Mouse (Mus musculus) cerebellum, adult 2 months (tissue): Measurements from ENCODE around the gene Kcnj4. TPM values are rescaled to one million over a fixed set of nuclear protein-coding genes. Genes with fewer than 3 reads are reported as not detected.

ENCODE experiments used
- DNase-seq, 2 experiments: peaks; one replicate each; pipeline ENCODE4 v3.0.0; 2021
- H3K27ac ChIP-seq: fragments of 200-500 bp; 2 replicates; pipeline ENCODE4 v1.5.1; 2012; ENCODE audit warnings: low read length, control low read depth, inconsistent platforms; ENCODE audit not compliant: insufficient read depth
- H3K27me3 ChIP-seq: fragments of 200-500 bp; 2 replicates; pipeline ENCODE4 v1.6.1; 2012; ENCODE audit warnings: inconsistent platforms, mild to moderate bottlenecking, low read length, moderate library complexity; ENCODE audit not compliant: control insufficient read depth, insufficient read depth
- H3K4me1 ChIP-seq: fragments of 200-500 bp; 2 replicates; pipeline ENCODE4 v1.6.1; 2011; ENCODE audit warnings: low read length; ENCODE audit not compliant: control insufficient read depth, insufficient read depth
- H3K4me3 ChIP-seq: fragments of 200-500 bp; replicated peaks from 2 replicates; pipeline ENCODE3; 2011; ENCODE audit warnings: mild to moderate bottlenecking, low read depth, low read length, control low read depth; ENCODE audit not compliant: insufficient read depth
- CTCF ChIP-seq: fragments of 200-500 bp; IDR thresholded peaks from 2 replicates; pipeline ENCODE4 v1.5.1; 2011; ENCODE audit warnings: low read depth, mild to moderate bottlenecking, control low read depth, low read length, moderate library complexity, borderline replicate concordance; ENCODE audit not compliant: insufficient read depth
- POLR2A ChIP-seq: fragments of 200-500 bp; IDR thresholded peaks from 2 replicates; pipeline ENCODE4 v1.6.1; 2011; ENCODE audit warnings: low read length, control low read depth, borderline replicate concordance; ENCODE audit not compliant: insufficient read depth
- WGBS: fragments of 180-500 bp; shearing (Covaris S2); methylation state at CpG from one replicate; pipeline ENCODE4 v1.1.7; 2018; 5-methylcytosine and 5-hydroxymethylcytosine counted together
- polyA plus RNA-seq: library from polyadenylated mRNA; depleted of rRNA; stranded (reverse); fragments of >200 nt; gene quantifications from 2 replicates; pipeline ENCODE4 v1.2.3, GENCODE M21; 2012; rRNA removed

Gene Kcnj4
- polyA plus RNA-seq, 1 experiment = 1.5 TPM

DNA sequence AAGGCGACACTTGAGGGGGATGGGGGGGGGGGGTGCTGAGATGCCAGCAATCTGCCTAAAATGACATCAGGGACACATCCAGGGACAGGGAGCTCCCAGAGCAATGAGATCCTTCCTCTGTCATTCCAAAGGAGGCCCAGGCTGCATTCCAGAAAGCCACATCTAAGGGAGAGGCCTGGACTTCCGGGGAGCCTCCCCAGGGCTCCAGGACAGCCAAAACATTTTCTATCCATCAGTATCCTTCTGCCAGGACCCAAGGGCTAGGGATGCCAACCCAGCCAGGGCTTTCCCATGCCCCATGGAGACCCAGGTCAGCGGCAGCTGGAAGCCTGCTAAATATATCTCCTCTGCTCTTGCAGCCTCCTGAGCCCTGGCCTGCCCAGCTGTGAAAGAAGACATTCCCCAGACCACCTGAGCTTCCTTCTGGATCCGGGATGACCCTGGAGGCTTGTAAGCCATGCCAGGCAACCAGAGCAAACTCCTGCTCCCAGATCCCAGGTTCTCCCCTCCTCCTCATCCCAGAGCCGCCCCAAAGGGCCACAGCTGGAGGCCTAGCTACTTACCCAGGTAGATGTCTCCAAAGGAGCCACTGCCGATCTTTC is 66.7 kb downstream of the Kcnj4 start:
- TF ChIP-seq POLR2A (no peak), CTCF (no peak)
- no peak overlapping the region for H3K4me3 ChIP-seq
- no peak for DNase-seq
- peaks cover 62% of the 10 kb centered on the region for H3K4me1 ChIP-seq
- no peaks in the 10 kb centered on the region for H3K27me3 ChIP-seq
- 73% methylated on average over 6 of the region's 6 CpGs for WGBS
- no peak overlapping the region for H3K27ac ChIP-seq

DNA sequence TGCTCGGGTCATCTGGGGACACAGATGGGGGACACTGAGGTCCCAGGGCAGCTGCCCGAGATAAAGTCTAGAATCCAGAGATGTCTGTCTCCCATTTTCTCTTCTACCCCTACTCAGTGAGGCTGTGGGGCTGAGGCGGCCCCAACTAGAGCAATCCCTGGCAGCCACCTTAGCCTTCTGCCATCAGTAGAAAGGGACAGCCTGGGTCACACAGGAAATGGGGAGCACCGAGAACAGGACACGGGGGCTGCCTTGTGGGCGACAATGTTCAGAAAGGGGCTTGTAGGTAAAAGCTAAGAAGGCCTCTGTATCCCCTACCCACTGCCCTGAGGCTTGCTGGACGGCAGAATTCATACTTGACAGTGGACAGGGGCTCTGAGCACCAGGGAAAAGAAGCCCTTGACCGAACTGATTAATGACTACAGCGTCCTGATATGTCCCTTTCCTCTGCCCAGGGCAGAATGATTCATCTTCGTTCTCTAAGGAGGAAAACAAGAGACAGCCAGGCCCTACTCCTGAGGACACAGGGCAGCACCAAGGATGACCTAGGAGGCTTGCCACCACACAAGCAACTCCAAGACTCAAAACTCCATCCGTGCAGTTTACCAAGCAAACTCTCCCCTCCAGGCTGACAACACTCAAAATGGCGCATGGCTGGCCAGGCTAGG is 67.4 kb downstream of the Kcnj4 start:
- DNase-seq = no peak
- 90% methylated on average over 12 of the region's 12 CpGs for WGBS
- no peaks in the 10 kb centered on the region for H3K27me3 ChIP-seq
- H3K27ac ChIP-seq = no peak overlapping the region
- H3K4me3 ChIP-seq = no peak overlapping the region
- H3K4me1 ChIP-seq = peaks cover 62% of the 10 kb centered on the region
- no peak for TF ChIP-seq POLR2A
- no peak for TF ChIP-seq CTCF

DNA sequence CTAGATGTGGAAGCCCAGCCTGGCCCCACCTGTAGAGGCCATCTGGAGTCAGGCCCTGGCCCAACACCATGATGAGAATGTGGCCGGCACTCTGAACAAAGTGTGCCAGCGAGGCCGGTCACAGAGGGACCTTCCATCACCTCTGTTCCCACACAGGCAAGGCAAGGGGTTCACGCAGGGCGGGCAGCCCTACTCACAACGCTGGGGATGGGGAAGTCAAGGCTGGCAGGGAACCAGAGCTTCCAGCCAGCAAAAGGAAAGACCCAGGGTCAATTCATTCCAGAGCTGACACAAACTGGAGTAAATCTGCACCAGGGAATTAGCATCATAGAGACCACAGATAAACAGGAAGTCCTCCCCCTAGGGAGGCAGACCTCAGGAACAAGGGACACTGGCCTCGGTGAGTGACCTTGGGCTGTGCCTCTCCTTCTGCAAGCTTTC is 68.5 kb downstream of the Kcnj4 start:
- H3K4me1 ChIP-seq = peaks cover 63% of the 10 kb centered on the region
- H3K27ac ChIP-seq = no peak overlapping the region
- no peak overlapping the region for H3K4me3 ChIP-seq
- TF ChIP-seq CTCF (no peak), POLR2A (no peak)
- peak; percentile 72 to 80 for DNase-seq
- 5% methylated on average over 7 of the region's 7 CpGs for WGBS
- no peaks in the 10 kb centered on the region for H3K27me3 ChIP-seq

DNA sequence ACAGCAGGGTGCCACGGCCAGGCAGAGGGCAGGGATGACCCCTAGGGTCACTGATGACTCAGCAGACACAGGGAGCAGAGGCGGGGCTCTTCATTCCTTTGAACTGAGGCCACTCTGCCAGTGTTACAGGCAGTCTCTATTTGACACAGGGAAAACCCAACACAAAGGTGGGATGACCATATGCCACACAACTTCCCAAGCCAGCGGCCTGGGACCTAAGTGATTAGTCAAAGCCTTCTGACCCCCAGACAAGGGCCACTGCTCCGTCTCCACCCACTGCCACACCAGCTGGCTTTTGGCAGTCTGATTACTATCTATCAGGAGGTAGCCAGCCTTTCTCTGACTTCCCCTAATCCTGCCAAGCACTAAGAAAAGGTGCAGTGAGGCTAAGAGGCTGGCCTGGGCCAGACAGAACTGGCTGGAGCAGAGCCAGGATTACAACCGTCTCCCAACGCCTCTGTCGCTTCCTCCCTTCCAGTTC is 69.8 kb downstream of the Kcnj4 start:
- TF ChIP-seq CTCF (no peak), POLR2A (no peak)
- Histone ChIP-seq H3K27ac (no peak overlapping the region), H3K27me3 (no peaks in the 10 kb centered on the region), H3K4me3 (no peak overlapping the region), H3K4me1 (peaks cover 63% of the 10 kb centered on the region)
- 17% methylated on average over 7 of the region's 7 CpGs for WGBS
- peak in 1 of 2 experiments; percentile 33 for DNase-seq

Other genes starting within 250 kb of the Kcnj4 start
- gene Baiap2l2, start 219.7 kb downstream of the Kcnj4 start, polyA plus RNA-seq = 0.21 and 0.52 TPM in 2 replicates
- 26.1 and 27.3 TPM in 2 replicates for gene Pla2g6, start 176.9 kb downstream of the Kcnj4 start, polyA plus RNA-seq
- gene Maff, start 158.6 kb downstream of the Kcnj4 start, polyA plus RNA-seq = 0.78 and 0.80 TPM in 2 replicates
- gene Tmem184b, start 101.7 kb downstream of the Kcnj4 start, polyA plus RNA-seq = 88.5 and 95.4 TPM in 2 replicates
- 110 and 122 TPM in 2 replicates for gene Csnk1e, start 49.7 kb downstream of the Kcnj4 start, polyA plus RNA-seq
- 1.7 and 2.5 TPM in 2 replicates for gene Kdelr3, start 11.2 kb upstream of the Kcnj4 start, polyA plus RNA-seq
- 414 and 429 TPM in 2 replicates for gene Ddx17, start 41.5 kb upstream of the Kcnj4 start, polyA plus RNA-seq
- 1.2 and 1.4 TPM in 2 replicates for gene Dmc1, start 99.9 kb upstream of the Kcnj4 start, polyA plus RNA-seq
- 8.5 and 9.5 TPM in 2 replicates for gene Fam227a, start 153.7 kb upstream of the Kcnj4 start, polyA plus RNA-seq
- 30.3 and 32.3 TPM in 2 replicates for gene Cby1, start 154.0 kb upstream of the Kcnj4 start, polyA plus RNA-seq
- gene Tomm22, start 165.6 kb upstream of the Kcnj4 start, polyA plus RNA-seq = 99.9 and 106 TPM in 2 replicates
- 43.8 and 45.0 TPM in 2 replicates for gene Josd1, start 182.7 kb upstream of the Kcnj4 start, polyA plus RNA-seq
- 52.5 and 59.5 TPM in 2 replicates for gene Gtpbp1, start 185.6 kb upstream of the Kcnj4 start, polyA plus RNA-seq
- gene Sun2, start 237.3 kb upstream of the Kcnj4 start, polyA plus RNA-seq = 42.7 and 45.2 TPM in 2 replicates